Mouse (Mus musculus) ES-Bruce4 (cell line): ENCODE measurements around the gene Marco. TPM values are rescaled to one million over a fixed set of nuclear protein-coding genes. Genes with fewer than 3 reads are reported as not detected.

Experiments used
- H3K27ac ChIP-seq: 2 replicates; pipeline ENCODE4 v1.5.1; 2012; ENCODE audit warnings: low read length, inconsistent platforms; ENCODE audit not compliant: insufficient read depth
- H3K27me3 ChIP-seq: 2 replicates; pipeline ENCODE4 v1.6.1; 2012; ENCODE audit warnings: mild to moderate bottlenecking, low read length, inconsistent platforms; ENCODE audit not compliant: control insufficient read depth, poor library complexity, insufficient read depth, severe bottlenecking
- H3K36me3 ChIP-seq: 2 replicates; pipeline ENCODE4 v1.6.1; 2012; ENCODE audit warnings: inconsistent platforms, mild to moderate bottlenecking, low read length, moderate library complexity; ENCODE audit not compliant: control insufficient read depth, poor library complexity, insufficient read depth, severe bottlenecking
- H3K4me1 ChIP-seq: one replicate; pipeline ENCODE4 v1.8.1; 2011; ENCODE audit warnings: low read length; ENCODE audit not compliant: control insufficient read depth, insufficient read depth
- H3K4me3 ChIP-seq: 2 replicates; pipeline ENCODE4 v1.5.1; 2011; ENCODE audit warnings: low read depth, mild to moderate bottlenecking, low read length
- H3K9ac ChIP-seq: 2 replicates; pipeline ENCODE4 v1.6.1; 2012; ENCODE audit warnings: low read depth, mild to moderate bottlenecking, inconsistent platforms; ENCODE audit not compliant: poor library complexity, severe bottlenecking
- H3K9me3 ChIP-seq: replicated peaks from 2 replicates; pipeline ENCODE4 v1.6.1; 2012; ENCODE audit warnings: mild to moderate bottlenecking, low read length, inconsistent platforms; ENCODE audit not compliant: control insufficient read depth, poor library complexity, insufficient read depth, severe bottlenecking
- CTCF ChIP-seq: IDR thresholded peaks from one replicate; pipeline ENCODE4 v1.8.1; 2011; ENCODE audit warnings: low read depth, low read length
- EP300 ChIP-seq: IDR thresholded peaks from 2 replicates; pipeline ENCODE4 v1.6.1; 2011; ENCODE audit warnings: low read depth, low read length; ENCODE audit not compliant: insufficient read depth
- POLR2A ChIP-seq: IDR thresholded peaks from one replicate; pipeline ENCODE4 v1.8.1; 2011; ENCODE audit warnings: low read length; ENCODE audit not compliant: insufficient read depth
- polyA plus RNA-seq: library from polyadenylated mRNA; stranded (reverse); fragments of >200 nt; gene quantifications from 2 replicates; pipeline ENCODE4 v1.2.4, GENCODE M21; 2011; ENCODE audit warnings: low read depth; ENCODE audit not compliant: missing spikeins, insufficient read depth, insufficient read length

Marco gene
- polyA plus RNA-seq, 1 experiment: not detected

- TF ChIP-seq CTCF: no peak
- no peak for TF ChIP-seq EP300
- no peak for TF ChIP-seq POLR2A
- Histone ChIP-seq H3K4me1 (no peaks in the 10 kb centered on the region), H3K27ac (no peak overlapping the region), H3K9ac (no peak overlapping the region), H3K27me3 (no peaks in the 10 kb centered on the region), H3K36me3 (no peaks in the 10 kb centered on the region), H3K9me3 (no peaks in the 10 kb centered on the region), H3K4me3 (no peak overlapping the region)
Observed at GRCm38 (mm10) chr1:120430171-120430570, 74.7 kb downstream of the Marco start.

DNA sequence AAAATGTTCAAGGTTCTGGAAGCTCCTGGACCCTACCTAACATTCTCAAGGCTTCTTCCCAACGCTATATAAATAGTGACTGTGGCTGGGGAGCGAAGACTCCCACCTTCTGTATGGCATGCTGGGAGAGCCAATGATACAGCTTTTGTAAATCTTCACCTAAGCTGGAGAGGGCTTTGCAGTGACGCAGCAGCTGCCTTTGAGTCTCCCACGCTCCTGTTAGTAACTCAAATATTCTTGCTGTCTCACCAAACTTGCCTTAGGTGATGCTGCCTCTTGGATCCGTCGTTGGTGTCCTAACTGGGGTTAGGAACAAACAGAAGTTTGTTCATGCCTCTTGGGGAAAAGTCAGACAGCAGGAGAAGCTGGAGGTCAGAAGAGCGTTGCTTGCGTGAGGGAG lies 79.2 kb downstream of the Marco start:
- Histone ChIP-seq H3K4me3 (no peak overlapping the region), H3K27me3 (no peaks in the 10 kb centered on the region), H3K27ac (no peak overlapping the region), H3K9me3 (no peaks in the 10 kb centered on the region), H3K9ac (no peak overlapping the region), H3K36me3 (no peaks in the 10 kb centered on the region), H3K4me1 (no peaks in the 10 kb centered on the region)
- TF ChIP-seq POLR2A: no peak
- TF ChIP-seq CTCF: no peak
- no peak for TF ChIP-seq EP300

Other genes with a start within 250 kb of the Marco start
- gene Steap3, start 232.3 kb downstream of the Marco start, polyA plus RNA-seq: 9.4 and 11.0 TPM in 2 replicates
- gene C1ql2, start 164.4 kb downstream of the Marco start, polyA plus RNA-seq: 0.33 TPM in 1 of 2 replicates, not detected in the other
- 0.61 TPM in 1 of 2 replicates, not detected in the other for gene En1, start 97.4 kb upstream of the Marco start, polyA plus RNA-seq